Mouse (Mus musculus) midbrain, embryonic 14.5 days (tissue): ENCODE data around the gene Tia1. TPM values are rescaled to one million over a fixed set of nuclear protein-coding genes. Genes with fewer than 3 reads are reported as not detected.

Experiments used
- ATAC-seq: fragments of 200-750 bp; cut with Nextera tagmentation; 2 replicates; pipeline ENCODE4 v1.8.0; 2017; ENCODE audit warnings: moderate number of reproducible peaks, moderate library complexity; ENCODE audit not compliant: low FRiP score, low TSS enrichment
- DNase-seq: peaks from one replicate; pipeline ENCODE4 v3.0.0-alpha.2; 2015
- H3K27ac ChIP-seq: fragments of 300-500 bp; sonication (generic); replicated peaks from 2 replicates; pipeline ENCODE4 v1.5.1; 2014; ENCODE audit warnings: mild to moderate bottlenecking, low read depth, low read length, moderate library complexity
- H3K27me3 ChIP-seq: fragments of 300-500 bp; sonication (generic); 2 replicates; pipeline ENCODE4 v1.6.1; 2014; ENCODE audit warnings: low read length, control low read depth, mixed read lengths; ENCODE audit not compliant: control insufficient read depth, insufficient read depth
- H3K36me3 ChIP-seq: fragments of 300-500 bp; sonication (generic); 2 replicates; pipeline ENCODE4 v1.6.1; 2014; ENCODE audit warnings: low read length, control low read depth; ENCODE audit not compliant: control insufficient read depth, insufficient read depth
- H3K4me1 ChIP-seq: fragments of 300-500 bp; sonication (generic); 2 replicates; pipeline ENCODE4 v1.6.1; 2014; ENCODE audit warnings: mild to moderate bottlenecking, antibody characterized with exemption, low read length, control low read depth; ENCODE audit not compliant: control insufficient read depth, insufficient read depth
- H3K4me2 ChIP-seq: fragments of 300-500 bp; sonication (generic); 2 replicates; pipeline ENCODE4 v1.6.1; 2014; ENCODE audit warnings: mild to moderate bottlenecking, low read length, moderate library complexity
- H3K4me3 ChIP-seq: fragments of 300-500 bp; sonication (generic); replicated peaks from 2 replicates; pipeline ENCODE4 v1.5.1; 2014; ENCODE audit warnings: low read depth, low read length
- H3K9ac ChIP-seq: fragments of 300-500 bp; sonication (generic); replicated peaks from 2 replicates; pipeline ENCODE4 v1.6.1; 2014; ENCODE audit warnings: mild to moderate bottlenecking, low read length, moderate library complexity
- H3K9me3 ChIP-seq: fragments of 300-500 bp; sonication (generic); 2 replicates; pipeline ENCODE4 v1.6.1; 2016; ENCODE audit warnings: low read length, control low read depth, mixed read lengths; ENCODE audit not compliant: control insufficient read depth
- WGBS: fragments of 180-500 bp; shearing (Covaris S2); extraction: QIAGEN DNeasy Blood & Tissue Kit; methylation state at CpG from one replicate; pipeline ENCODE4 v1.1.7; 2014; 5-methylcytosine and 5-hydroxymethylcytosine counted together
- polyA plus RNA-seq: library from polyadenylated mRNA; unstranded; fragments of >200 nt; fragmentation: Nextera tagmentation; extraction: Ambion mirVana; gene quantifications from 2 replicates; pipeline ENCODE4 v1.2.1, GENCODE M21; 2014

Gene Tia1
- polyA plus RNA-seq, 1 experiment from 2014 or later: 387 TPM

GRCm38 (mm10) chr6:86433696-86434095 is 29.7 kb downstream of the Tia1 start:
- no peaks in the 10 kb centered on the region for H3K4me1 ChIP-seq
- WGBS: 97% methylated on average over 1 of the region's 1 CpGs
- H3K27me3 ChIP-seq: no peaks in the 10 kb centered on the region
- H3K4me3 ChIP-seq: no peak overlapping the region
- DNase-seq (no peak), ATAC-seq (no peak)
- H3K9me3 ChIP-seq: no peaks in the 10 kb centered on the region
- no peak overlapping the region for H3K9ac ChIP-seq
- peaks cover 74% of the 10 kb centered on the region for H3K36me3 ChIP-seq
- H3K4me2 ChIP-seq: no peak overlapping the region
- no peak overlapping the region for H3K27ac ChIP-seq

GRCm38 (mm10) chr6:86437711-86438110 is 33.7 kb downstream of the Tia1 start:
- 4% methylated on average over 14 of the region's 14 CpGs for WGBS
- ATAC-seq: peak; percentile 21; the same call in 1 of the 2 replicates

GRCm38 (mm10) chr6:86438272-86439118 is 34.5 kb downstream of the Tia1 start, which contains the start of gene C87436:
C87436 (plus strand) TSS chr6:86438374.
- peak; percentile 96 for DNase-seq
- under 1% methylated on average over 59 of the region's 59 CpGs for WGBS
- peak within 1 kb of the TSS; percentile 80 for H3K4me3 ChIP-seq
- H3K4me1 ChIP-seq: peaks cover 6% of the 10 kb centered on the region
- H3K27ac ChIP-seq: peak within 1 kb of the TSS; percentile 88
- H3K36me3 ChIP-seq: peaks cover 37% of the 10 kb centered on the region
- ATAC-seq: peak; percentile 94
- H3K9me3 ChIP-seq: no peaks in the 10 kb centered on the region
- no peaks in the 10 kb centered on the region for H3K27me3 ChIP-seq
- peak within 1 kb of the TSS; percentile 74 for H3K9ac ChIP-seq
- H3K4me2 ChIP-seq: peak within 1 kb of the TSS; percentile 85

More at GRCm38 (mm10) chr6:86437711-86438110, 33.7 kb downstream of the Tia1 start:
- DNase-seq: peak; percentile 62
- H3K36me3 ChIP-seq: peaks cover 42% of the 10 kb centered on the region
- peak overlapping the region; percentile 80 for H3K4me3 ChIP-seq
- peaks cover 6% of the 10 kb centered on the region for H3K4me1 ChIP-seq
- H3K27me3 ChIP-seq: no peaks in the 10 kb centered on the region
- peak overlapping the region; percentile 74 for H3K9ac ChIP-seq
- no peaks in the 10 kb centered on the region for H3K9me3 ChIP-seq
- H3K27ac ChIP-seq: peak overlapping the region; percentile 79
- peak overlapping the region; percentile 85 for H3K4me2 ChIP-seq

- peak overlapping the region; percentile 80 for H3K4me3 ChIP-seq
- no peak for DNase-seq
- H3K9me3 ChIP-seq: no peaks in the 10 kb centered on the region
- peaks cover 6% of the 10 kb centered on the region for H3K4me1 ChIP-seq
- H3K4me2 ChIP-seq: peak overlapping the region; percentile 85
- peak overlapping the region; percentile 74 for H3K9ac ChIP-seq
- H3K27me3 ChIP-seq: no peaks in the 10 kb centered on the region
- peaks cover 37% of the 10 kb centered on the region for H3K36me3 ChIP-seq
- ATAC-seq: no peak
- H3K27ac ChIP-seq: peak overlapping the region; percentile 88
- 6% methylated on average over 13 of the region's 13 CpGs for WGBS
Measured at GRCm38 (mm10) chr6:86439119-86439496, 35.1 kb downstream of the Tia1 start.

GRCm38 (mm10) chr6:86439531-86439930 is 35.5 kb downstream of the Tia1 start:
- Histone ChIP-seq H3K4me1 (peaks cover 6% of the 10 kb centered on the region), H3K9me3 (no peaks in the 10 kb centered on the region), H3K36me3 (peaks cover 37% of the 10 kb centered on the region), H3K9ac (peak overlapping the region; percentile 74), H3K4me3 (peak overlapping the region; percentile 80), H3K27me3 (no peaks in the 10 kb centered on the region), H3K4me2 (peak overlapping the region; percentile 85), H3K27ac (no peak overlapping the region)
- ATAC-seq (no peak), DNase-seq (no peak)
- WGBS: 93% methylated on average over 1 of the region's 1 CpGs

- DNase-seq (no peak), ATAC-seq (no peak)
- Histone ChIP-seq H3K4me1 (peaks cover 6% of the 10 kb centered on the region), H3K9me3 (no peaks in the 10 kb centered on the region), H3K36me3 (peaks cover 33% of the 10 kb centered on the region), H3K4me3 (no peak overlapping the region), H3K9ac (no peak overlapping the region), H3K27ac (no peak overlapping the region), H3K4me2 (no peak overlapping the region), H3K27me3 (no peaks in the 10 kb centered on the region)
- WGBS: 96% methylated on average over 10 of the region's 10 CpGs
Measured at GRCm38 (mm10) chr6:86441571-86441970, 37.6 kb downstream of the Tia1 start.

GRCm38 (mm10) chr6:86445551-86445950 is 41.5 kb downstream of the Tia1 start:
- Histone ChIP-seq H3K27me3 (no peaks in the 10 kb centered on the region), H3K4me1 (no peaks in the 10 kb centered on the region), H3K27ac (no peak overlapping the region), H3K9ac (no peak overlapping the region), H3K9me3 (no peaks in the 10 kb centered on the region), H3K4me3 (no peak overlapping the region), H3K36me3 (peaks cover 59% of the 10 kb centered on the region), H3K4me2 (no peak overlapping the region)
- no peak for DNase-seq
- 95% methylated on average over 18 of the region's 18 CpGs for WGBS
- no peak for ATAC-seq

- Histone ChIP-seq H3K4me1 (no peaks in the 10 kb centered on the region), H3K9ac (no peak overlapping the region), H3K9me3 (no peaks in the 10 kb centered on the region), H3K4me3 (no peak overlapping the region), H3K27ac (no peak overlapping the region), H3K4me2 (no peak overlapping the region), H3K27me3 (no peaks in the 10 kb centered on the region), H3K36me3 (peaks cover 65% of the 10 kb centered on the region)
- DNase-seq (no peak), ATAC-seq (no peak)
- 89% methylated on average over 1 of the region's 1 CpGs for WGBS
Measured at GRCm38 (mm10) chr6:86446927-86447568, 43.0 kb downstream of the Tia1 start.
